Mouse (Mus musculus): ENCODE measurements at regions not wholly inside any gene's neighbourhood (a gene's known extent, or its start where the extent isn't known, plus 50 kb on each side); places are given as distances from the start of the nearest gene placed in this dataset.
"Not testable (repeated sequence)": the region's sequence is repeated elsewhere in the genome, so short reads cannot be mapped to it uniquely, and the experiment has no call there.

DNA sequence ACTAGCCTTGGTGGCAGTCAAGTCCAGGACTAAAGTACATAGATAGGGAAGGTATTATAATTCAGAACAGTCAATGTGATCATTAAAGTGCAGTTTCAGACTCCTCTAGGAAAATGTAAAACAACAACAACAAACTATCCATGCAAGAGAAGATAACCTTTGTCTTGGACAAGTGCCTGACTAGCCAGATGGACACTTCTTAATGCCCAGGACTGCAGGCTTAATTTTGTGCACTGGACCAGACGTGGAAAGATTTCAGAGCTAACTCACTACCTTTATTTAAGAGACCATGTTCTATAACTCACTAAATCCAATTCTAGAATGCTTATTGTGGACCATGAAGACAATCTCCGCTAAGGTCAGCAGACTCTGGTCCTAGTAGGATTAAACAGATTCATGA lies 215.6 kb upstream of the Stxbp5 start:
- no peak for TF ChIP-seq CTCF (IDR thresholded peaks at IDR 0.05; ENCODE audit: borderline replicate concordance, extremely low read depth, insufficient read depth, insufficient read length)
- TF ChIP-seq POLR2A (IDR thresholded peaks at IDR 0.05; ENCODE audit: borderline replicate concordance, extremely low read depth, insufficient read depth, insufficient read length, poor library complexity, severe bottlenecking): no peak
- DNase-seq (ENCODE audit: low read depth): no peak

DNA sequence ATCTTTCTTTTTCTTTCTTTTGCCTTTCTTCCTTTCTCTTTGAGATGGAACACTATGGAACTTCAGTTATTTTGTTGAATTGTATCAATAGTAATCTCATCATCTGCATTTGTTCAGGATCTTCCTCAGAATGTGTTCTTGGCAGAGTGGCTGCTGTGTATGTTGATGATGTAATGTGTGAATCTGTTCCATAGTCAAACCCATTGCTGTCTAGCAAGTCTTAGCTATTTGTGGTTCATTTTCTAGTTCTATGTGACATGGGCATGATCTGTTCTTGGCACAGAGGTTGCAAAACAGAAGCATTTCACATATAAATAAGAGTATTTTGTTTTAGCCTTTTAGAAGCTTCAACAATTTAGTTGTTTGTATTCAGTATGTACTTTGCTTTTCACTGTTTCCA lies 212.4 kb upstream of the Stxbp5 start:
- no peak for DNase-seq (ENCODE audit: low read depth)
- no peak for TF ChIP-seq CTCF (IDR thresholded peaks at IDR 0.05; ENCODE audit: borderline replicate concordance, extremely low read depth, insufficient read depth, insufficient read length)

DNA sequence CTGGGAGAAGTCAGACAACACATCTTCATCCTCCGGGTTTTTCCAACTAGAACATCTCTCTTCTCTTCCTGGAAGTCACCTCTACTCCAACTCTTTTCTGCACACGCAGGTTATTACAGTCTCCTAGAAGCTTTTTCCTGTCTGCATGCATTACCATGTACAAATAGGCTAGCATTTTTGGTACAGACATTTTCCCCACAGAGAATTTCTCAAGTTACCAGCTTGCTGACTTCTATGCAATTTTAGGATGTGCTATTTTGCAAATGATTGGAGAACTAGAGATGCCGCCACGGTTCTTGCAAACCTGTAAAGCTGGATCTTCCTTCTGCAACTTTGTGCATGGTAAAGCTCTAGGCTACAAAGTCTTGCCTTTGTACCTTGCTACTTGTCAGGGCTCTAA lies 210.2 kb upstream of the Stxbp5 start:
- TF ChIP-seq POLR2A (IDR thresholded peaks at IDR 0.05; ENCODE audit: borderline replicate concordance, extremely low read depth, insufficient read depth, insufficient read length, poor library complexity, severe bottlenecking): no peak
- no peak for TF ChIP-seq CTCF (IDR thresholded peaks at IDR 0.05; ENCODE audit: borderline replicate concordance, extremely low read depth, insufficient read depth, insufficient read length)
- no peak for DNase-seq (ENCODE audit: low read depth)

DNA sequence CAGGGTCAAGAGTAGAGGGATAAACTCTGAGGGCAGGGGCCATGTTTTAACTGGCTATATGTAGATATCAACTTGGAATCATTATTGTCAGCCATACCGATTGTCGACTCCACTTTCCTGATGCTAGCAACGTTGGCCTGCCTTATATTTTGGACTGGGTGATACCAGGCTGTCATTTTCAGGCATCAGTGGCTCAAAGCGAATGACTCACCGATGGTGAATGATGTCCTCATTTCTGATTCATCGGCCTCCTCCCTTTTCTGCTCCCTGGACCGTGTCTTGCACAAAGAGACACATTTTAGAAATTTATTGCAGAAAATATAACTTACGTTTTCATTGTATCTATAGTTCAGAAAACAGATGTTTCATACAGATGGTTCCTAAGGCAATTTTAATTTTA lies 209.0 kb upstream of the Stxbp5 start:
- TF ChIP-seq CTCF (IDR thresholded peaks at IDR 0.05; ENCODE audit: borderline replicate concordance, extremely low read depth, insufficient read depth, insufficient read length) (no peak), POLR2A (IDR thresholded peaks at IDR 0.05; ENCODE audit: borderline replicate concordance, extremely low read depth, insufficient read depth, insufficient read length, poor library complexity, severe bottlenecking) (no peak)
- DNase-seq (ENCODE audit: low read depth): no peak

DNA sequence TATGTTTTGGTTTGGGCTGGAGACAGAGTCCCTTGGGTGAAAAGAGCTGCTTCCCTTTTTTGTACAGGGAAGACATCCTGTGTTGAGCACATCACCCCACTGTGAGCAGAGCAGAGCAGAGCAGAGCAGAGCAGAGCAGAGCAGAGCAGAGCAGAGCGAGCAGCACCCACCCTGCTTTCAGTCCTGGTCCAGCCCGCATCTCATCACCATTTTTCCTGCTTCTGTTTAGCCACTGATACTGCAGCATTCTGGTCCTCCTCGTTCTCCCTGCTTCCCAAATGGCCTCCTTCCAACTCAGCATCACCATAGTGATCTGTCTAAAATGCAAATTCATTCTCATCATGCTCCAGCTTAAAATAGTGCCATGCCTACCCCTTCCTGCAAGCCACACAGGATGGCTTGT lies 206.2 kb upstream of the Stxbp5 start:
- peak; percentile 77 for DNase-seq (ENCODE audit: low read depth)
- TF ChIP-seq POLR2A (IDR thresholded peaks at IDR 0.05; ENCODE audit: borderline replicate concordance, extremely low read depth, insufficient read depth, insufficient read length, poor library complexity, severe bottlenecking): no peak
- no peak for TF ChIP-seq CTCF (IDR thresholded peaks at IDR 0.05; ENCODE audit: borderline replicate concordance, extremely low read depth, insufficient read depth, insufficient read length)

DNA sequence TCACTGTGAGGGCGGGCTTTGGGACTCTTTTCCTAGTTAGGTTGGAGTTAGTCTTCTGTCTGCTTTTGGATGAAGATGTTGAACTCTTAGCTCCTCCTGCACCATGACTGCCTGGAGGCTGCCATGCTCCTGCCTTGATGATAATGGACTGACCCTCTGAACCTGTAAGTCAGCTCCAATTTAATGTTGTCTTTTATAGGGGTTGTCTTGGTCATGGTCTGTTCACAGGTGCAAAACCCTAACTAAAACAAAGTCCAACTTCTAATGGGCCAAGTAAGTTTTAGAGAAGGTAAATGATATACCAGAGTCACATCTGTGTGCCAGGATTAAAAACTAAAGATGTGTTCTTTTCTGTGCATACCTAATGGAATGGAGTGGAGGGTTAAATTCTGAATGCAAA lies 205.8 kb upstream of the Stxbp5 start:
- TF ChIP-seq CTCF (IDR thresholded peaks at IDR 0.05; ENCODE audit: borderline replicate concordance, extremely low read depth, insufficient read depth, insufficient read length): no peak
- TF ChIP-seq POLR2A (IDR thresholded peaks at IDR 0.05; ENCODE audit: borderline replicate concordance, extremely low read depth, insufficient read depth, insufficient read length, poor library complexity, severe bottlenecking): no peak
- DNase-seq (ENCODE audit: low read depth): no peak

DNA sequence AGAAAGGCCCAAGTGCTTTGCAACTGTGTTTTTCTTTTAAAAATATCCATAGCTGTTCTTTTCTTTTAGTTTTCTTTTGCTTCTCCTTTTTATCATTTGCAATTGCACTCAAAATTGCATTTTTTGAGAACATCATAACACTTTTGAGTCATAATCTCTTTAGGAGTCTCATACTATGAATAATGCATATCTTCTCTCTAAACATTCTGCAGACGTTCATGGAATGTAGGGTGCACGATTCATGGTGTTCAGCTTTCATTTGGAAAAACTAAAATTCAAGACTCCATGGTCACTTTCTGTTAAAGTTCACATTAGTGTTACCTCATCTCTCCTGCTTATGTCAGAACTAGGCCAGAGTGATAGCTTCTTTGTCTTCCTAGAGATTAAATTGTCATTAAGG lies 200.8 kb upstream of the Stxbp5 start:
- TF ChIP-seq CTCF (IDR thresholded peaks at IDR 0.05; ENCODE audit: borderline replicate concordance, extremely low read depth, insufficient read depth, insufficient read length): no peak
- TF ChIP-seq POLR2A (IDR thresholded peaks at IDR 0.05; ENCODE audit: borderline replicate concordance, extremely low read depth, insufficient read depth, insufficient read length, poor library complexity, severe bottlenecking): no peak
- no peak for DNase-seq (ENCODE audit: low read depth)

DNA sequence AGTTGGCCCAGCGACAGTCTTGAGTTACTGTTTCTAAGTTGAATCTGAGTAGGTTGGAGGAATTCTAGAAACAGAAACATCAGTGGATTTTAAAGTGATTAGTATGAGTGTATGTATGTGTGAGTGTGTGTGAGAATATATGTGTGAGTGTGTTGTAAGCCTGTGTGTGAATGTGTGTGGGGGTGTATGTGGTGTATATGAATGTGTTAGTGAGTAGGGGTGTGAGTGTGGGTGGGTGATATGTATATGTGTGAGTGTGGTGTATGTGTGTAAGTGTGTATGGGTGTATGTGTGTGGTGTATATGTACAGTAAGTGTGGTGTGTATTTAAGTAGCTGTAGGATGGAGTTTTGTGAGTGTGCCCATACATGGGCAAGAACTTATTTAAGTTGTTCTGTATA lies 197.6 kb upstream of the Stxbp5 start:
- DNase-seq (ENCODE audit: low read depth): no peak
- TF ChIP-seq POLR2A (IDR thresholded peaks at IDR 0.05; ENCODE audit: borderline replicate concordance, extremely low read depth, insufficient read depth, insufficient read length, poor library complexity, severe bottlenecking) (no peak), CTCF (IDR thresholded peaks at IDR 0.05; ENCODE audit: borderline replicate concordance, extremely low read depth, insufficient read depth, insufficient read length) (no peak)

DNA sequence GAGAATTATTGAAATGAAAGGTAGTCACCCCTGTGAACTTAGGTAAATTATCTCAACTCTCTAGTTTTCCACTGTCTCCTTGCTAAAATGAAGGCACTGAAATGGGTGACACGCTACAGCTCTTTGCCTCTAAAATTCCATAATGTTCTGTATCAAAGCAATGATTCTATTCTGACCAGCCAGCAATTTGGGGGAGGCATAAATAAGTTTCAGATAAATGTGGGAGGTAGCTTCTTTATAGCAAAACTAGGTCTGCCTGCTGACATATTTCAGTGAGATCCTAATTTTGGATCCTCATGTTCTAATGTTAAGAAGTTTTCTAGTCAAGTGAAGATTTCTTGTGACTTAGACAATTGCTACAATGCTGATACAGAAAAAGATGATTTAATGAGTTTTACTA lies 193.2 kb upstream of the Stxbp5 start:
- DNase-seq (ENCODE audit: low read depth): no peak
- TF ChIP-seq POLR2A (IDR thresholded peaks at IDR 0.05; ENCODE audit: borderline replicate concordance, extremely low read depth, insufficient read depth, insufficient read length, poor library complexity, severe bottlenecking) (no peak), CTCF (IDR thresholded peaks at IDR 0.05; ENCODE audit: borderline replicate concordance, extremely low read depth, insufficient read depth, insufficient read length) (no peak)

DNA sequence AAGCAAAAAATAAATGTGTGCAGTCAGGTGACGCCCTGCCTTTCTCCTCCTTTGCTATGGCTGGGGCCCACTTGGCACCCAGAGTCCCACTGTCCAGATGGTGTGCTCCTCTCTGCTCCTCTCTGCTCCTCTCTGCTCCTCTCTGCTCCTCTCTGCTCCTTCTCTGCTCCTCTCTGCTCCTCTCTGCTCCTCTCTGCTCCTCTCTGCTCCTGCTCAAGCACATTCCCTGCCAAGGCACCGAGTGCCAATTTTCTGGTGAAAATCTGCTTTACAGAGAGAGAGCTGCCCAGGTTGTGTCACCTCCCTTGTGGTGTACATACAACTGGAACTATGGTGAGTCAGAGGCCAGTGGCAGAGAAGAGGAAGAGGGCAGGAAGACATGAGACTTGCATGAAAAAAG lies 192.8 kb upstream of the Stxbp5 start:
- no peak for DNase-seq (ENCODE audit: low read depth)
- TF ChIP-seq CTCF (IDR thresholded peaks at IDR 0.05; ENCODE audit: borderline replicate concordance, extremely low read depth, insufficient read depth, insufficient read length) (no peak), POLR2A (IDR thresholded peaks at IDR 0.05; ENCODE audit: borderline replicate concordance, extremely low read depth, insufficient read depth, insufficient read length, poor library complexity, severe bottlenecking) (no peak)

DNA sequence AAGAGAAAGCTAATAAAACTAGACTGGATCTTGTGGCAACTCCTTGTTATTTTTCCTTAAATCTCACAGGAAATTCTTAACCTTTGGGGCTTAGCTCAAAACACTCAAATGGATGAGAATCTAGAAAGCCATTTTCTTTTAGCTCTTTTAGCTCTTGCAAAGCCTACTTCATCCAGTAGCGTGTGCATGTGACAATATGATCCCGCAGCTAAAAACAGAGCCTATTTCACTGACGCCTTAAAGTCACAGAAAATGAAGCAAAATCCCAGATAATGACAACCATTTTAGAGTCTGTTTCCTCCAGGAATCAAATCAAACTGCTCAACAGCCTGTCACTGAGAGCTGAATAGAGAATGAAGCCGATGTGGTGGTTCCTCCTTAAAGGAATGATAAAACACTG lies 185.1 kb upstream of the Stxbp5 start:
- no peak for TF ChIP-seq CTCF (IDR thresholded peaks at IDR 0.05; ENCODE audit: borderline replicate concordance, extremely low read depth, insufficient read depth, insufficient read length)
- TF ChIP-seq POLR2A (IDR thresholded peaks at IDR 0.05; ENCODE audit: borderline replicate concordance, extremely low read depth, insufficient read depth, insufficient read length, poor library complexity, severe bottlenecking): no peak
- DNase-seq (ENCODE audit: low read depth): peak; percentile 47

DNA sequence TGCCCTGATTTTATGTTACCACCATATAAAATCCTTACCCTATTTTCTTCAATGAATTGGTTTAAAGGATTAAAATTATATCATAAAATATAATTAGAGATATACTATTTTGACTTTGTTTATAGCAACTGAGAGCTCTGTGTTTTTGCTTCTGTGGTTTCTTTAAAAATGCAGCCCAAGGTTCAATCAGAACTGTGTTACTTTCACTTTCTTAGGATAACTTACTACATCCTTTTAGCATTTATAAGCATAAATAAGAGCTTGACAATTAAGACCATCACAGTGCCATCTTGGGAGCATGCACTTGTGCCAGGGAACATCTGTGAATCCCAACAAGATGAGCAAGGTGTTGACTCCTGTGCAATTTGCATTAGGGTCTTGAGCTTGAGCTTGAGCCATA lies 169.3 kb upstream of the Stxbp5 start:
- DNase-seq (ENCODE audit: low read depth): no peak
- no peak for TF ChIP-seq POLR2A (IDR thresholded peaks at IDR 0.05; ENCODE audit: borderline replicate concordance, extremely low read depth, insufficient read depth, insufficient read length, poor library complexity, severe bottlenecking)
- TF ChIP-seq CTCF (IDR thresholded peaks at IDR 0.05; ENCODE audit: borderline replicate concordance, extremely low read depth, insufficient read depth, insufficient read length): no peak

DNA sequence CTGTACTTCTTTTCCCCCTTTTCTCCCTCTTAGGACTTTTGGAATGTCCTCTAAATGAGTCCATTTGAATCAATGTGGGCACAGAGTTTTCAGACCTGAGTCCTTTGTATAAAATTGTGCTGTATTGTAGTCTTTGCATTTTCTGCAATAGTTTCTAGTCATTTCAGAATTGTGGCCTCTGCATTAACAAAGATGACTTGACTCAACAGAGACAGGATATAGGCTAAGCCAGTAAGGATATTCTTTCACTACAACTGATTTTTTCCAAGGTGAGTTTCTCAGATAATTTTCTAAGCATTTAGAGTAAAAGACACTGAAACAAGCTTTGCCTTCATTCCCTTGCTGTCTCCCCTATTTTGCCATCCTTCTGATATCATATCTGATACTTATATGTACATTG lies 168.8 kb upstream of the Stxbp5 start:
- not testable (repeated sequence) for DNase-seq (ENCODE audit: low read depth)
